In genomic region chr9:87086991-87087390, GRCm38 (mm10) we compare ENCODE assay signal across 21 mouse cellular contexts. TPM values are rescaled to one million over a fixed set of nuclear protein-coding genes. Genes with fewer than 3 reads are reported as not detected.
DNase-seq lines count a peak whose midpoint lies in the region.
"Had no signal": no experiment of that assay in that cellular context is flagged by ENCODE, and none has a peak within 500 bp of the region (broad histone marks: within the 10 kb centered on the region; RNA-seq: fewer than 3 reads in every experiment).

No protein-coding gene starts in this region.

- DNase-seq in heart, adult 11 months = peak; percentile 66
- DNase-seq in heart, adult 8-10 months (ENCODE audit: low spot score) = no peak
- DNase-seq in cerebellum, adult 11 months = peak; percentile 63
- peak; percentile 76 for DNase-seq in cerebellum, adult 9-10 months
- peak; percentile 62 to 63 for DNase-seq in cerebellum, postnatal 36 days
- DNase-seq in adrenal gland, postnatal 25 days = no peak
- DNase-seq in lung, postnatal 14 days = no peak
- DNase-seq: adrenal gland, adult 8-10 months; gastrocnemius, postnatal 10 days; heart, postnatal 36 days; kidney, adult 9 months; kidney, postnatal 10 days; liver, embryonic 13.5 days; lung, adult 18-20 months; retina, postnatal 1 day; right cerebral cortex, postnatal 14 days; thymus, adult 2 months; thymus, postnatal 4 days had no signal

RNA-seq across cellular contexts. Expression of gene Mrap2, which starts 57.1 kb away (rescaled TPM):
- 1 to 10 TPM; 2.1 to 2.6 (median 2.2) TPM for total RNA-seq in heart, adult 8-10 months (2022)
- 1.5 TPM in 1 of 2 replicates, not detected in the other for total RNA-seq in adrenal gland, postnatal 25 days (2021)
- total RNA-seq: G1E; granulocyte monocyte progenitor cell, adult 5-6 weeks; megakaryocyte-erythroid progenitor cell, adult 5-6 weeks had no signal

Comparison
In these comparisons a context has a peak if more than half of its experiments do, and no peak if none do; other contexts are left out.
1. DNase-seq: peak in heart, adult 11 months (single experiment), cerebellum, adult 11 months (single experiment), cerebellum, adult 9-10 months (single experiment) and cerebellum, postnatal 36 days (2 of 2); none in heart, adult 8-10 months (single experiment), adrenal gland, postnatal 25 days (single experiment) and lung, postnatal 14 days (single experiment).